8 mouse cellular contexts compared by ENCODE assay signal in the genomic region with DNA sequence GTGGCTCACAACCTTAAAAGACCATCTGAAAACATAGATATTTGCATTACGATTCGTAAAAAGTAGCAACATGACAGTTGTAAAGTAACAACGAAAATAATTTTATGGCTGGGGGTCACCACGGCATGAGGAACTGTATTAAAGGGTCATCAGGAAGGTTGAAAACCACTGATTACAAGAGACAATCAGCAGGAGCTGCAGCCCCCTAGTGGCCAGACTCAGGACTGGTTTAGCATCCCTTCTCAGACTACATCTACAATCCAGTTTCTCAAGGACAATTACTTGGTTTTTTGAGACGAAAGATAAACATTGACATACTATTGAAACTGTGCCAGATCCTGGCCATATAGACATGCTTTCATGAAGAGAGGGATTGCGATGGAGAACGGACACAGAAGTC. TPM values are rescaled to one million over a fixed set of nuclear protein-coding genes. Genes with fewer than 3 reads are reported as not detected.
A peak's percentile ranks its signal among the peaks of the same experiment; 100 is the strongest.
DNase-seq lines count a peak whose midpoint lies in the region; ATAC-seq and TF ChIP-seq lines count a peak whose summit lies in the region.

No protein-coding gene starts in this region.

- 56% methylated on average over 7 of the region's 7 CpGs for WGBS in forebrain, embryonic 11.5 days
- 62% methylated on average over 7 of the region's 7 CpGs for WGBS in forebrain, embryonic 12.5 days

- H3K27ac ChIP-seq in forebrain, embryonic 11.5 days (ENCODE audit: low read depth, low read length) = no peak overlapping the region
- no peak overlapping the region for H3K27ac ChIP-seq in forebrain, embryonic 12.5 days

- no peaks in the 10 kb centered on the region for H3K27me3 ChIP-seq in forebrain, embryonic 11.5 days (ENCODE audit: control insufficient read depth, insufficient read depth, low read length)
- no peaks in the 10 kb centered on the region for H3K27me3 ChIP-seq in forebrain, embryonic 12.5 days
- no peaks in the 10 kb centered on the region for H3K27me3 ChIP-seq in E14TG2a.4 (ENCODE audit: insufficient read depth, low read length)

- no peaks in the 10 kb centered on the region for H3K36me3 ChIP-seq in forebrain, embryonic 11.5 days (ENCODE audit: control insufficient read depth, insufficient read depth, low read length)
- no peaks in the 10 kb centered on the region for H3K36me3 ChIP-seq in forebrain, embryonic 12.5 days (replicated peaks)
- no peaks in the 10 kb centered on the region for H3K36me3 ChIP-seq in E14TG2a.4 (ENCODE audit: insufficient read depth, low read length)

- peak; percentile 76; the same call in 1 of the 2 replicates for ATAC-seq in forebrain, embryonic 11.5 days (replicated peaks; ENCODE audit: low FRiP score)
- ATAC-seq in forebrain, embryonic 12.5 days (ENCODE audit: low FRiP score) = no peak

- no peaks in the 10 kb centered on the region for H3K4me1 ChIP-seq in forebrain, embryonic 11.5 days (replicated peaks; ENCODE audit: control insufficient read depth, insufficient read depth, low read length)
- no peaks in the 10 kb centered on the region for H3K4me1 ChIP-seq in forebrain, embryonic 12.5 days
- no peaks in the 10 kb centered on the region for H3K4me1 ChIP-seq in E14TG2a.4 (replicated peaks; ENCODE audit: low read depth, low read length)

- peak; percentile 69 for TF ChIP-seq CTCF in E14TG2a.4 (conservative IDR thresholded peaks at IDR 0.05; ENCODE audit: low read length)

- DNase-seq in forebrain, embryonic 11.5 days (ENCODE audit: low spot score) = peak; percentile 66
- DNase-seq in cerebellum, adult 9-10 months = peak; percentile 14
- peak; percentile 39 to 64 for DNase-seq in frontal cortex, postnatal 36 days (ENCODE audit: low spot score in 2 of 2)
- peak; percentile 41 for DNase-seq in layer of hippocampus, adult 9-11 months
- DNase-seq in lung, postnatal 4 days = peak; percentile 30 to 52
- DNase-seq in testis, postnatal 10 days (ENCODE audit: low spot score) = peak; percentile 79

- H3K4me3 ChIP-seq in forebrain, embryonic 11.5 days (ENCODE audit: low read depth, low read length) = no peak overlapping the region
- H3K4me3 ChIP-seq in forebrain, embryonic 12.5 days (replicated peaks) = no peak overlapping the region
- no peak overlapping the region for H3K4me3 ChIP-seq in E14TG2a.4 (replicated peaks; ENCODE audit: low read length)

- H3K9ac ChIP-seq in forebrain, embryonic 11.5 days (ENCODE audit: low read length) = no peak overlapping the region
- H3K9ac ChIP-seq in forebrain, embryonic 12.5 days = no peak overlapping the region

- no peaks in the 10 kb centered on the region for H3K9me3 ChIP-seq in forebrain, embryonic 11.5 days (ENCODE audit: control insufficient read depth, low read length)
- no peaks in the 10 kb centered on the region for H3K9me3 ChIP-seq in forebrain, embryonic 12.5 days
- H3K9me3 ChIP-seq in E14TG2a.4 (ENCODE audit: low read length) = no peaks in the 10 kb centered on the region

- no peak overlapping the region for H3K4me2 ChIP-seq in forebrain, embryonic 11.5 days (ENCODE audit: low read depth, low read length, severe bottlenecking)
- no peak overlapping the region for H3K4me2 ChIP-seq in forebrain, embryonic 12.5 days

RNA-seq across cellular contexts. Expression of a gene that starts 38.1 kb away (rescaled TPM):
- polyA plus RNA-seq in forebrain, embryonic 11.5 days (2014; fragmentation: Nextera tagmentation; extraction: Ambion mirVana) = 0.39 and 0.47 TPM in 2 replicates
- 0.26 and 0.60 TPM in 2 replicates for polyA plus RNA-seq in forebrain, embryonic 12.5 days (2016; fragmentation: Nextera tagmentation; extraction: Ambion mirVana)

Comparison
In these comparisons a context has a peak if more than half of its experiments do, and no peak if none do; other contexts are left out.
1. DNase-seq: peak in every context shown above with its lines; median percentile 79 in testis, postnatal 10 days; 66 in forebrain, embryonic 11.5 days; 52 in frontal cortex, postnatal 36 days; 41 in layer of hippocampus, adult 9-11 months; 41 in lung, postnatal 4 days; 14 in cerebellum, adult 9-10 months.